Mouse (Mus musculus): ENCODE measurements around the gene Gm20422.

GRCm38 (mm10) chr8:69758316-69758715, 16.4 kb downstream of the Gm20422 start:
- TF ChIP-seq CTCF (conservative IDR thresholded peaks at IDR 0.05; ENCODE audit: low read length) (no peak), NANOG (IDR thresholded peaks at IDR 0.05; ENCODE audit: borderline replicate concordance, low read length) (no peak), POU5F1 (IDR thresholded peaks at IDR 0.05; ENCODE audit: borderline replicate concordance, low read length) (no peak)
